Mouse (Mus musculus) left cerebral cortex, postnatal 10 days (tissue): Measurements from ENCODE around the gene Hoxb2. TPM values are rescaled to one million over a fixed set of nuclear protein-coding genes. Genes with fewer than 3 reads are reported as not detected.
A peak's percentile ranks its signal among the peaks of the same experiment; 100 is the strongest.

Source experiments
- DNase-seq, 2 experiments: peaks; one replicate each; pipeline ENCODE4 v3.0.0; 2021 to 2022; ENCODE audit warnings: low spot score in 2 of 2, mixed read lengths in 1 of 2; ENCODE audit errors: extremely low spot score in 1 of 2
- intact Hi-C: fragments of 180-260 bp; cut with DNase I; formaldehyde crosslinking; loops from one replicate; pipeline ENCODE4 v1.15.1; 2025
- microRNA-seq: library from miRNA; unstranded; fragments of <30 nt; microRNA quantifications from one replicate; pipeline ENCODE4 v1.2.0, GENCODE M21; 2022
- total RNA-seq, 2 experiments: library from RNA; stranded (reverse); gene quantifications; 2 replicates each; pipeline ENCODE4 v1.2.3; 2021

Gene Hoxb2
- total RNA-seq, 2 experiments from 2014 or later, result not detected

DNA sequence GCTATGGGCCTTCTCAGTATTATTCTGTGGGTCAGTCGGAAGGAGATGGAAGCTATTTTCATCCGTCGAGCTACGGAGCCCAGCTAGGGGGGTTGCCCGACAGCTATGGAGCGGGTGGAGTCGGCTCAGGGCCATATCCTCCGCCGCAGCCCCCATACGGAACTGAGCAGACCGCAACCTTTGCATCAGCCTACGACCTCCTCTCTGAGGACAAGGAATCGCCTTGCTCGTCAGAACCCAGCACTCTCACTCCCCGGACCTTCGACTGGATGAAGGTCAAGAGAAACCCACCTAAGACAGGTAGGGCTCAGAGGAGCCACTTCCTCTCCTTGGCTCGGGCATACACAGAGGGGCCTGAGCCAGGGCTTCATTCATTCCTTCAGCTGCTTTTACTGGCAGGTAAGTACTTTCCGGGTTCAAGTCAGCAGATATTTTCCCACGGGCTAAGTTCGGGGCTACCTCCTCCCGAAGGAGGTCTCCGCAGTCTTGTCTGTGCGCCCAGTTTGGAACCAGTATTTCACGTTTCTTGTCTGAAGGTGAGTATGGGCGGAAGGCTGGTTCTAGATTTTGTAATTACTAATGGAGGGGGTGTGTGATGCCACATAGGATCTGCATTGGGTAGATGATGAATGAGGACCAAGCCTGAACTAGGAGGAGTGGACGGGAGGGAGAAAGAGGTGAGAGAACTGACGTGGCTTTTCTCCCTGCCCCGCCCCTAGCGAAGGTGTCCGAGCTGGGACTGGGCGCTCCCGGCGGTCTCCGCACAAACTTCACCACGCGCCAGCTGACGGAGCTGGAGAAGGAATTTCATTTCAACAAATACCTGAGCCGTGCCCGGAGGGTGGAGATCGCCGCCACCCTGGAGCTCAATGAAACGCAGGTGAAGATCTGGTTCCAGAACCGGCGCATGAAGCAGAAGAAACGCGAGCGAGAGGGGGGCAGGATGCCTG, 16.0 kb downstream of the Hoxb2 start:
- intact Hi-C loops, result no loop called here
- DNase-seq, result no peak

GRCm38 (mm10) chr11:96367141-96367540, 16.8 kb downstream of the Hoxb2 start:
- no peak for DNase-seq
- intact Hi-C loops, result no loop called here

DNA sequence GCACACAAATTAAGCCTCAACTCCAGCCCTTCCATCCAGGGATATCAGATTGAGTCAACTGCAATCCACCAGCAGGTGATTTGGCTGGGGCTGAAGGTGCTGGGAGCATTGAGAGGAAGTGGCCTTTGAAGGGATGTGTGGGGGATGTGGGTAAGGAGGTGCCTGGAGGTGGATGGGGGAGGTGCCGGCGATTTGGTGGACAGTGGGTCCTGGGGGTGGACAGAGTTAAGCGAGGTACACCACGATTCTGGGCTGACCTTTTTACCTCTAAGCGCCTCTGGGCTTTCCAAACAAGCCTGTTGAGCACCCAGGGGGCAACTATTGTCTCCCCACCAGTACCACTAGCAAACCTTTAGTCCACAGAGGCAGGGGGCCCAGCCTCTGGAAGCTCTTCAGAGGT, 18.4 kb downstream of the Hoxb2 start:
- intact Hi-C loops, result no loop called here
- DNase-seq, result no peak

DNA sequence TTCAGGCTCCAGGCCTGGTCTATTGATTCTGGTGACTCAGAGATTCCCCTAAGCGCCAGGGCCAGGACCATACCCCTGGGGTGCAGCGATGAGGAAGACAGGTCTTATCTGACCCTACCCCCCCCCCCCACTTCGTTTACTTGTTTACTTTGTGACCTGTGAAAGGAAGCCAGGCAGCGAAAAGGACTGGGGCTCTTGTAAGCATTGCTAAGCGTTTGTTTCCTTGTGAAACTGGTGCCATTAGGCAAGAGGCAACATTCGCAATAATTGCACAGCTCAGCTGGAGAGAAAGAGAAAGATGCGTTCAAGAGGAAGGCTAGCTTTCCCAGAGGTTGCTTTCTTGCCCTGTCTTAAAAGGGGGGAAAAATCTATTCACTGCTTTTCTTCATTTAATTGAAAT, 18.8 kb downstream of the Hoxb2 start:
- DNase-seq, result no peak
- intact Hi-C loops, result no loop called here

- no peak for DNase-seq
- intact Hi-C loops, result no loop called here
Measured at GRCm38 (mm10) chr11:96371726-96372125, 21.4 kb downstream of the Hoxb2 start.

DNA sequence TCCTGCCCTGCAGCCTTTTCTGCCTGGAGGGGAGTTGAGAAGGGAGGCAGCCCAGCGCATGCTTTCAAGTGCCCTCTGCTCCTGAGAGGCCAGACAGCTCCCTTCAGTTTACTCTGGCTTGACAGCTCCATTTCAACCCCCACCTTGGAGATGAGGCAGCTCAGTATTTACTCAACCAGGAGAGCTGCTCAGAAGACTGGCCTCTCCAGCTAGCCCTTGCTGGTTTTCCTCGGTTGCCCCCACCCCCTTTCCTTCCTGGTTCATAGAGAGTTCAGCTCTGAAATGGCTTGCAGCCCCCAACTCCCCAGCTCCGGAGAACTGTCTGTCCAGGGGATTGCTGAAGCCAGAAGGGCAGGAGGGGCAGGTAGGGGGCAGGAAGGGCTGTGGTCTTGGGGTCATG, 22.2 kb downstream of the Hoxb2 start:
- no peak for DNase-seq
- intact Hi-C loops, result no loop called here

GRCm38 (mm10) chr11:96374810-96375209, 24.5 kb downstream of the Hoxb2 start:
- intact Hi-C loops, result no loop called here

DNA sequence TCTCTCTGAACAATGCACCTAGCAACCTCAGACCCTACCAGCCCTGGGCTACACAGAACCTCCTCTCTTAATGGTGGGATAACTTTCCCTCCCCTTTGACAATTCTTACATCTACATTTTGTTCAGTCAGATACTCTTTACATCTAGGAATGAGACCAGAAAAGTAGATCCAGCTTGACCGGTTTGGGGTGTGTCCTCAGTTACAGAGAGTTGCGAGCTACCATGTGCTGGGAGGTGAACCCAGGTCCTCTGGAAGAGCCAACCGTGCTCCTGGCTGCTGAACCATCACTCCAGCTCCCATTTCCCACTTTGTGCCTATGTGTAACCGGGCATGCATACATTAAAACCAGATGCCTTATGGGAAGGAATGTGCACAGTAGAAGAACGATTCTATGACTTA, 33.1 kb downstream of the Hoxb2 start:
- DNase-seq, result no peak
- intact Hi-C loops, result no loop called here

More at GRCm38 (mm10) chr11:96374810-96375209, 24.5 kb downstream of the Hoxb2 start:
- DNase-seq, result no peak

DNA sequence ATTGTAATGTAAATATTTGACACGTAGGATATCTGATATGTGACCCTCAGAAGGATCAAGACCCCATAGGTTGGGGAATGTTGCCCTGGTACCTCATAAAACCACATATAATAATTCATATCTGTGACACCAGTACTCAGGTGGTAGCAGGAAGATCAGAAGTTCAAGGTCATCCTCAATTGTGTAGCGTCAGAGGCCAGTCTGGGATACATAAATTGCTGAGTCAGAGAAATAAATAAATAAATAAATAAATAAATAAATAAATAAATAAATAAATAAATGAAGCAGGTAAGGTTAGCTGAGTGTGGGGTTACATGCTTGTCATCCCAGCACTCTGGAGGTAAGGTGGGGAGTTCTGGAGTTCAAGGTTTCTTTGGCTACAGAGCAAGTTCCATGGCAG, 37.3 kb downstream of the Hoxb2 start:
- intact Hi-C loops, result no loop called here
- no peak for DNase-seq

DNA sequence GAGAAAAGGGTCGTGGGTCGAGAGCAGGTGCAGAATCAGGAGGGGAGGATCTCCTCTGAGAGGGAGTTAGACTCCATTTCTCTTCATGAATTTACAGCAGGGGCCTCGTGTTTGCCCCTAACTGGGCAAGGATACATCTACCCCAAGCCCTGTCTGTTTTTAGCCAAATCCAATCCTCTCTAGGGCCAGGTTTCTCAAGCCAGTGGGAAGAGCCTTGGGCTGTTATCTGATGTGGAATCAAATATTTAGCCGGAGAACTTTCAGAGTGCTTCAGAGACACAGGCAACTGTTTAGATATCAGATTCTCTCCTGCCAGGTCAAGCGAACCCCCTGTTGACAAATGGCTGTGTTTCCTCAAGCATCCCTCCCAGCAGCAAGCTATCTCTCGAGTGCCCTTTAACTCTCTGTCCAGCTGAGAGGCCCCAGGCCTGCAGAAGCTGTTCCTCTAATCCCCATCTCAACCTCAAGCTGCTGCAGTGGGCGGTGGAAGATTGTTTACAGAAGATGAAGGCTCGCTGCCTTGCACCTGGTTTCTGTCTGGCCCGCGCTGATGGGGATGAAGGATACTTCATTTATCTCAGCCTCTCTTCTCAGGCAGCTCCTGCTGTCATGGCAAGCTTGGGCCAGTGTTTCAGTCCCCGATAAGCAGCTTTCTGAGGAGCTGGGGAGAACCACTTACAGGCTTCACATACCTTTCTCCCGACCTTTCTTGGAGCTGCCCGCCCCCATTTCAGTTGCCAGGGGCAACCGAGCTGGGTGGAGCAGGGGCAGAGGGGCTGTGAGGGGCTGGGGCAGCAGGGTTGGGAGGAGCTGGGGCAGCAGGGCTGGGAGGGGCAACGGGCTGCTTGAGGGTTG, 46.7 kb downstream of the Hoxb2 start:
- no peak for DNase-seq
- intact Hi-C loops, result no loop called here

GRCm38 (mm10) chr11:96397806-96398335, 47.5 kb downstream of the Hoxb2 start:
- intact Hi-C loops, result no loop called here
- DNase-seq, result no peak

GRCm38 (mm10) chr11:96399923-96400322, 49.6 kb downstream of the Hoxb2 start:
- intact Hi-C loops, result no loop called here
- DNase-seq, result no peak

Small RNA genes lying within 50 kb of the gene (microRNA-seq; reads per million reads assigned to microRNA genes)
- 3.7 reads per million, percentile 9 among the genes with 10 or more reads in this experiment for gene Mir10a

Other genes starting within 250 kb of the Hoxb2 start
- not detected for gene Calcoco2, start 238.6 kb upstream of the Hoxb2 start, total RNA-seq
- gene Ttll6, start 216.7 kb upstream of the Hoxb2 start, total RNA-seq, result under 1 TPM; 0.24 to 0.53 TPM
- not detected for gene Hoxb13, start 156.2 kb upstream of the Hoxb2 start, total RNA-seq
- not detected for gene Hoxb9, start 79.1 kb upstream of the Hoxb2 start, total RNA-seq
- gene Hoxb8, start 68.6 kb upstream of the Hoxb2 start, total RNA-seq, result not detected
- not detected for gene Hoxb7, start 63.9 kb upstream of the Hoxb2 start, total RNA-seq
- not detected for gene Hoxb6, start 58.0 kb upstream of the Hoxb2 start, total RNA-seq
- gene Hoxb5, start 47.2 kb upstream of the Hoxb2 start, total RNA-seq, result not detected
- gene Hoxb4, start 32.3 kb upstream of the Hoxb2 start, total RNA-seq, result not detected
- gene Hoxb3, start 27.2 kb upstream of the Hoxb2 start, total RNA-seq, result not detected
- not detected for gene Hoxb1, start 15.2 kb downstream of the Hoxb2 start, total RNA-seq
- gene Skap1, start 114.1 kb downstream of the Hoxb2 start, total RNA-seq, result 1 to 10 TPM; 1.3 to 1.6 TPM